In genomic region chr7:28278279-28278652, GRCm38 (mm10) we compare ENCODE assay signal across 9 mouse cellular contexts. TPM values are rescaled to one million over a fixed set of nuclear protein-coding genes. Genes with fewer than 3 reads are reported as not detected.
DNase-seq lines count a peak whose midpoint lies in the region; ATAC-seq and TF ChIP-seq lines count a peak whose summit lies in the region.
"Had no signal": no experiment of that assay in that cellular context is flagged by ENCODE, and none has a peak within 500 bp of the region (broad histone marks: within the 10 kb centered on the region; RNA-seq: fewer than 3 reads in every experiment).

No protein-coding gene starts in this region.

- H3K4me3 ChIP-seq in lung, adult 2 months (replicated peaks; ENCODE audit: extremely low read depth, low read depth, low read length) = peak overlapping the region; percentile 92
- H3K4me3 ChIP-seq in embryonic facial prominence, embryonic 15.5 days (replicated peaks) = peak overlapping the region; percentile 76
- H3K4me3 ChIP-seq in intestine, embryonic 14.5 days (ENCODE audit: low read depth, low read length) = peak overlapping the region; percentile 43
- peak overlapping the region; percentile 70 for H3K4me3 ChIP-seq in neural tube, embryonic 13.5 days

- H3K36me3 ChIP-seq in embryonic facial prominence, embryonic 15.5 days = no peaks in the 10 kb centered on the region
- H3K36me3 ChIP-seq in intestine, embryonic 14.5 days (ENCODE audit: control insufficient read depth, insufficient read depth, low read length) = no peaks in the 10 kb centered on the region
- H3K36me3 ChIP-seq in neural tube, embryonic 13.5 days = peaks cover 7% of the 10 kb centered on the region

- H3K27ac ChIP-seq in embryonic facial prominence, embryonic 15.5 days (replicated peaks) = no peak overlapping the region
- H3K27ac ChIP-seq in intestine, embryonic 14.5 days (ENCODE audit: low read depth) = no peak overlapping the region; the same call in 1 of the 2 replicates
- peak overlapping the region; percentile 89 for H3K27ac ChIP-seq in neural tube, embryonic 13.5 days (replicated peaks)
- H3K27ac ChIP-seq: macrophage had no signal

- ATAC-seq in embryonic facial prominence, embryonic 15.5 days (ENCODE audit: insufficient number of reproducible peaks, low FRiP score, low TSS enrichment, low read depth) = no peak
- ATAC-seq in intestine, embryonic 14.5 days (replicated peaks; ENCODE audit: low FRiP score, low TSS enrichment, low read depth) = no peak
- ATAC-seq in neural tube, embryonic 13.5 days (ENCODE audit: low read depth) = no peak

- H3K9me3 ChIP-seq in embryonic facial prominence, embryonic 15.5 days (replicated peaks) = no peaks in the 10 kb centered on the region
- no peaks in the 10 kb centered on the region for H3K9me3 ChIP-seq in intestine, embryonic 14.5 days (ENCODE audit: control insufficient read depth, low read length)
- no peaks in the 10 kb centered on the region for H3K9me3 ChIP-seq in neural tube, embryonic 13.5 days

- peak overlapping the region; percentile 80 for H3K9ac ChIP-seq in embryonic facial prominence, embryonic 15.5 days
- peak overlapping the region; percentile 66 for H3K9ac ChIP-seq in intestine, embryonic 14.5 days (ENCODE audit: low read length)
- peak overlapping the region; percentile 90 for H3K9ac ChIP-seq in neural tube, embryonic 13.5 days

- H3K27me3 ChIP-seq in embryonic facial prominence, embryonic 15.5 days = no peaks in the 10 kb centered on the region
- H3K27me3 ChIP-seq in intestine, embryonic 14.5 days (replicated peaks; ENCODE audit: control insufficient read depth, insufficient read depth, low read length) = no peaks in the 10 kb centered on the region
- no peaks in the 10 kb centered on the region for H3K27me3 ChIP-seq in neural tube, embryonic 13.5 days

- DNase-seq in lung, adult 2 months = no peak
- DNase-seq in lung, adult 18-20 months = no peak
- DNase-seq in intestine, embryonic 14.5 days (ENCODE audit: low spot score) = no peak
- no peak for DNase-seq in MN1 (ENCODE audit: low spot score)
- DNase-seq in adrenal gland, adult (ENCODE audit: inconsistent age in 2 of 2, low spot score in 1 of 2) = no peak
- no peak for DNase-seq in layer of hippocampus, adult 8-10 months (ENCODE audit: low spot score in 2 of 2)

- no peak for TF ChIP-seq CTCF in lung, adult 2 months (IDR thresholded peaks at IDR 0.05; ENCODE audit: insufficient read depth, low read length)

- no peaks in the 10 kb centered on the region for H3K4me1 ChIP-seq in lung, adult 2 months (ENCODE audit: control insufficient read depth, insufficient read depth, low read length)
- peaks cover 10% of the 10 kb centered on the region for H3K4me1 ChIP-seq in embryonic facial prominence, embryonic 15.5 days
- peaks cover 5% of the 10 kb centered on the region for H3K4me1 ChIP-seq in intestine, embryonic 14.5 days (replicated peaks; ENCODE audit: control insufficient read depth, insufficient read depth, low read length)
- H3K4me1 ChIP-seq in neural tube, embryonic 13.5 days (replicated peaks) = peaks cover 24% of the 10 kb centered on the region

- no peak for TF ChIP-seq POLR2A in lung, adult 2 months (IDR thresholded peaks at IDR 0.05; ENCODE audit: borderline replicate concordance, extremely low read depth, low read depth, low read length)

- WGBS in lung, adult 2 months = 80% methylated on average over 7 of the region's 7 CpGs
- WGBS in embryonic facial prominence, embryonic 15.5 days = 86% methylated on average over 7 of the region's 7 CpGs
- 84% methylated on average over 7 of the region's 7 CpGs for WGBS in intestine, embryonic 14.5 days
- 78% methylated on average over 7 of the region's 7 CpGs for WGBS in neural tube, embryonic 13.5 days

- H3K4me2 ChIP-seq in embryonic facial prominence, embryonic 15.5 days (replicated peaks) = peak overlapping the region; percentile 91
- H3K4me2 ChIP-seq in intestine, embryonic 14.5 days (ENCODE audit: low read length) = peak overlapping the region; percentile 80
- peak overlapping the region; percentile 84 for H3K4me2 ChIP-seq in neural tube, embryonic 13.5 days

RNA-seq across cellular contexts. Expression of gene Eid2b, which starts 0.7 kb away (rescaled TPM):
- polyA plus RNA-seq in lung, adult 2 months (2012; rRNA removed) = 11.9 and 15.6 TPM in 2 replicates
- 13.6 and 15.5 TPM in 2 replicates for polyA plus RNA-seq in embryonic facial prominence, embryonic 15.5 days (2015; fragmentation: Nextera tagmentation; extraction: Ambion mirVana)
- 9.4 and 9.5 TPM in 2 replicates for polyA plus RNA-seq in intestine, embryonic 14.5 days (2014; fragmentation: Nextera tagmentation; extraction: Ambion mirVana)
- 37.2 and 38.2 TPM in 2 replicates for polyA plus RNA-seq in neural tube, embryonic 13.5 days (2015; fragmentation: Nextera tagmentation; extraction: Ambion mirVana)
- total RNA-seq in layer of hippocampus, adult 8-10 months (2022) = 10 to 100 TPM; 29.9 to 39.5 (median 31.7) TPM

RNA-seq across cellular contexts. Expression of gene Eid2, which starts 10.6 kb away (rescaled TPM):
- polyA plus RNA-seq in lung, adult 2 months (2012; rRNA removed) = 5.2 and 8.1 TPM in 2 replicates
- 3.8 and 5.5 TPM in 2 replicates for polyA plus RNA-seq in embryonic facial prominence, embryonic 15.5 days (2015; fragmentation: Nextera tagmentation; extraction: Ambion mirVana)
- polyA plus RNA-seq in intestine, embryonic 14.5 days (2014; fragmentation: Nextera tagmentation; extraction: Ambion mirVana) = 3.2 and 3.3 TPM in 2 replicates
- 7.0 and 13.5 TPM in 2 replicates for polyA plus RNA-seq in neural tube, embryonic 13.5 days (2015; fragmentation: Nextera tagmentation; extraction: Ambion mirVana)
- 10 to 100 TPM; 48.7 to 58.6 (median 56.9) TPM for total RNA-seq in layer of hippocampus, adult 8-10 months (2022)

RNA-seq across cellular contexts. Expression of gene Selenov, which starts 12.7 kb away (rescaled TPM):
- polyA plus RNA-seq in lung, adult 2 months (2012; rRNA removed) = not detected in 2 replicates
- 0.13 and 0.30 TPM in 2 replicates for polyA plus RNA-seq in embryonic facial prominence, embryonic 15.5 days (2015; fragmentation: Nextera tagmentation; extraction: Ambion mirVana)
- polyA plus RNA-seq in intestine, embryonic 14.5 days (2014; fragmentation: Nextera tagmentation; extraction: Ambion mirVana) = 0.28 TPM in 1 of 2 replicates, not detected in the other
- 0.50 and 0.69 TPM in 2 replicates for polyA plus RNA-seq in neural tube, embryonic 13.5 days (2015; fragmentation: Nextera tagmentation; extraction: Ambion mirVana)
- total RNA-seq in layer of hippocampus, adult 8-10 months (2022) = under 1 TPM in 2 of 4 experiments, not detected in 2; 0.70 to 0.98 TPM
- polyA plus RNA-seq: macrophage had no signal

RNA-seq across cellular contexts. Expression of gene Dll3, which starts 23.8 kb away (rescaled TPM):
- polyA plus RNA-seq in lung, adult 2 months (2012; rRNA removed) = 0.12 and 0.20 TPM in 2 replicates
- 2.0 and 2.4 TPM in 2 replicates for polyA plus RNA-seq in embryonic facial prominence, embryonic 15.5 days (2015; fragmentation: Nextera tagmentation; extraction: Ambion mirVana)
- 6.4 and 6.8 TPM in 2 replicates for polyA plus RNA-seq in intestine, embryonic 14.5 days (2014; fragmentation: Nextera tagmentation; extraction: Ambion mirVana)
- polyA plus RNA-seq in neural tube, embryonic 13.5 days (2015; fragmentation: Nextera tagmentation; extraction: Ambion mirVana) = 31.1 and 31.6 TPM in 2 replicates
- 1 to 10 TPM; 1.1 to 2.2 (median 1.7) TPM for total RNA-seq in layer of hippocampus, adult 8-10 months (2022)
- polyA plus RNA-seq: macrophage had no signal

RNA-seq across cellular contexts. Expression of gene Timm50, which starts 33.6 kb away (rescaled TPM):
- 38.8 and 44.4 TPM in 2 replicates for polyA plus RNA-seq in lung, adult 2 months (2012; rRNA removed)
- polyA plus RNA-seq in embryonic facial prominence, embryonic 15.5 days (2015; fragmentation: Nextera tagmentation; extraction: Ambion mirVana) = 125 and 128 TPM in 2 replicates
- polyA plus RNA-seq in intestine, embryonic 14.5 days (2014; fragmentation: Nextera tagmentation; extraction: Ambion mirVana) = 183 and 198 TPM in 2 replicates
- 125 and 131 TPM in 2 replicates for polyA plus RNA-seq in neural tube, embryonic 13.5 days (2015; fragmentation: Nextera tagmentation; extraction: Ambion mirVana)
- 10 to 100 TPM; 41.2 to 54.2 (median 46.0) TPM for total RNA-seq in layer of hippocampus, adult 8-10 months (2022)
